Mouse (Mus musculus): ENCODE measurements around the gene Gm6217. TPM values are rescaled to one million over a fixed set of nuclear protein-coding genes. Genes with fewer than 3 reads are reported as not detected.

Gene Gm6217
- polyA plus RNA-seq (2021; fragmentation: Nextera tagmentation): not detected in 2 replicates
- long read RNA-seq, experiment 1: 0 reads
- long read RNA-seq, experiment 2: 0 reads

GRCm38 (mm10) chr1:82931326-82931725 lies at the start of gene Gm6217:
TSS of gene Gm6217 (minus strand) at chr1:82931399.

GRCm38 (mm10) chr1:82959870-82960385 lies 28.7 kb upstream of the Gm6217 start, which contains the start of gene Gm47955:
TSS of gene Gm47955 (plus strand) at chr1:82960286.

GRCm38 (mm10) chr1:82955913-82956312 lies 24.7 kb upstream of the Gm6217 start, which contains the start of gene Gm7544:
TSS of gene Gm7544 (minus strand) at chr1:82956013.

GRCm38 (mm10) chr1:82943295-82943694 lies 12.1 kb upstream of the Gm6217 start, which contains the start of gene A030003K21Rik:
TSS of gene A030003K21Rik (minus strand) at chr1:82943388.

GRCm38 (mm10) chr1:82924650-82925049 lies 6.5 kb downstream of the Gm6217 start, which contains the start of gene A030014E15Rik:
TSS of gene A030014E15Rik (plus strand) at chr1:82924917.

GRCm38 (mm10) chr1:82913025-82913424 lies 18.2 kb downstream of the Gm6217 start, which contains the start of gene A030005L19Rik:
TSS of gene A030005L19Rik (plus strand) at chr1:82913325.

Other genes with a start within 250 kb of the Gm6217 start
- 344 and 367 TPM in 2 replicates for gene Mff, start 206.5 kb downstream of the Gm6217 start, polyA plus RNA-seq (2021; fragmentation: Nextera tagmentation)
- gene Tm4sf20, start 162.9 kb downstream of the Gm6217 start, polyA plus RNA-seq (2021; fragmentation: Nextera tagmentation): not detected in 2 replicates
- not detected in 2 replicates for gene Gm47791, start 160.2 kb downstream of the Gm6217 start, polyA plus RNA-seq (2021; fragmentation: Nextera tagmentation)
- gene Agfg1, start 91.9 kb downstream of the Gm6217 start, polyA plus RNA-seq (2021; fragmentation: Nextera tagmentation): 4.2 and 5.3 TPM in 2 replicates
- not detected in 2 replicates for gene A030005L19Rik, start 18.1 kb downstream of the Gm6217 start, polyA plus RNA-seq (2021; fragmentation: Nextera tagmentation)
- gene A030014E15Rik, start 6.5 kb downstream of the Gm6217 start, polyA plus RNA-seq (2021; fragmentation: Nextera tagmentation): not detected in 2 replicates
- not detected in 2 replicates for gene A030003K21Rik, start 12.0 kb upstream of the Gm6217 start, polyA plus RNA-seq (2021; fragmentation: Nextera tagmentation)
- not detected in 2 replicates for gene Gm7544, start 24.6 kb upstream of the Gm6217 start, polyA plus RNA-seq (2021; fragmentation: Nextera tagmentation)
- gene Gm47955, start 28.9 kb upstream of the Gm6217 start, polyA plus RNA-seq (2021; fragmentation: Nextera tagmentation): not detected in 2 replicates
- gene Gm47959, start 69.1 kb upstream of the Gm6217 start, polyA plus RNA-seq (2021; fragmentation: Nextera tagmentation): not detected in 2 replicates
- 0.83 and 1.0 TPM in 2 replicates for gene Slc19a3, start 107.0 kb upstream of the Gm6217 start, polyA plus RNA-seq (2021; fragmentation: Nextera tagmentation)
- not detected in 2 replicates for gene Krtap28-10, start 111.1 kb upstream of the Gm6217 start, polyA plus RNA-seq (2021; fragmentation: Nextera tagmentation)
- gene Gm47969, start 113.5 kb upstream of the Gm6217 start, polyA plus RNA-seq (2021; fragmentation: Nextera tagmentation): not detected in 2 replicates
- gene A030005K14Rik, start 128.0 kb upstream of the Gm6217 start, polyA plus RNA-seq (2021; fragmentation: Nextera tagmentation): not detected in 2 replicates
- not detected in 2 replicates for gene Krtap28-13, start 129.5 kb upstream of the Gm6217 start, polyA plus RNA-seq (2021; fragmentation: Nextera tagmentation)
- gene Ccl20, start 185.4 kb upstream of the Gm6217 start, polyA plus RNA-seq (2021; fragmentation: Nextera tagmentation): not detected in 2 replicates
- 0.54 and 0.93 TPM in 2 replicates for gene Daw1, start 228.4 kb upstream of the Gm6217 start, polyA plus RNA-seq (2021; fragmentation: Nextera tagmentation)

Data from layer of hippocampus, adult 6 months (tissue).